18 mouse cellular contexts compared by ENCODE assay signal in the genomic region with DNA sequence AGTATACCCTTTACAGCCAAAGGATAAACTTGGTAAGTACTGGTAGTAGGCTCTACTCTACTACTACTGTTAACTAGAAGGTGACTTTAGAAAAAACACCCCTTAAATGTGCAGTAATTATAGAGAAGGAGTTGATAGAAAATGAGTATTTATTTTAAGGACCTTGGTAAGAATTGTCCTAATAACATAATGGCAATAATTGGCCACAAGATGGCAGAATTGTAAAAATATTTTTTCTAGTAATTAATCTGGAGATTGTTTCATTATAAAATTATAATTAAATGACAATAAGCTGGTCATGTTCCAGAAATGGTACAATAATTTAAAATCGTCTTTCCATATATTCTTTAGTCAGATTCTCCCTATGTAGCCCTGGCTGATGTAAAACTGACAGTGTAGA. TPM values are rescaled to one million over a fixed set of nuclear protein-coding genes. Genes with fewer than 3 reads are reported as not detected.
DNase-seq lines count a peak whose midpoint lies in the region; ATAC-seq and TF ChIP-seq lines count a peak whose summit lies in the region.
"Had no signal": no experiment of that assay in that cellular context is flagged by ENCODE, and none has a peak within 500 bp of the region (broad histone marks: within the 10 kb centered on the region; RNA-seq: fewer than 3 reads in every experiment).

No protein-coding gene starts in this region.

- H3K27me3 ChIP-seq in kidney, postnatal 0 days (ENCODE audit: insufficient read depth, low read length): no peaks in the 10 kb centered on the region
- H3K27me3 ChIP-seq: embryonic facial prominence, embryonic 13.5 days had no signal

- WGBS in kidney, postnatal 0 days: 80% methylated on average over 1 of the region's 1 CpGs

- DNase-seq in gastrocnemius, adult 2 months: no peak
- no peak for DNase-seq in gastrocnemius, adult 8-10 months (ENCODE audit: low spot score in 2 of 2)
- DNase-seq in kidney, postnatal 0 days (ENCODE audit: low spot score): peak; percentile 18
- no peak for DNase-seq in kidney, adult 18-20 months
- peak; percentile 37 for DNase-seq in retina, embryonic 14.5 days (ENCODE audit: low spot score)
- no peak for DNase-seq in retina, postnatal 1 day
- DNase-seq in spleen, postnatal 10 days (ENCODE audit: low spot score in 2 of 2): no peak
- no peak for DNase-seq in gastrocnemius, postnatal 25 days
- DNase-seq: cerebellum, adult 11-12 months; kidney, postnatal 14 days; lung, postnatal 14 days; right cerebral cortex, postnatal 14 days; thymus, adult 18-20 months had no signal

- H3K4me1 ChIP-seq in kidney, postnatal 0 days (replicated peaks; ENCODE audit: insufficient read depth, low read length): no peaks in the 10 kb centered on the region
- H3K4me1 ChIP-seq: embryonic facial prominence, embryonic 13.5 days; midbrain, embryonic 10.5 days had no signal

- intact Hi-C loops in gastrocnemius, adult 2 months (cut with DNase I): loop anchor here (2.0 kb wide), 1 partner anchor 169 kb away; no protein-coding TSS in a partner anchor

- H3K4me3 ChIP-seq in gastrocnemius, adult 2 months: no peak overlapping the region
- H3K4me3 ChIP-seq in kidney, postnatal 0 days (replicated peaks; ENCODE audit: low read depth, low read length): no peak overlapping the region
- H3K4me3 ChIP-seq: embryonic facial prominence, embryonic 13.5 days; midbrain, embryonic 10.5 days had no signal

- no peak overlapping the region for H3K9ac ChIP-seq in kidney, postnatal 0 days (ENCODE audit: low read depth, low read length)
- H3K9ac ChIP-seq: embryonic facial prominence, embryonic 13.5 days had no signal

- 0 out of 2 replicates have a peak, but pooled peaks cover 4% of the 10 kb centered on the region for H3K36me3 ChIP-seq in kidney, postnatal 0 days (ENCODE audit: insufficient read depth, low read length)

- no peak overlapping the region for H3K4me2 ChIP-seq in kidney, postnatal 0 days (ENCODE audit: low read length)
- H3K4me2 ChIP-seq: embryonic facial prominence, embryonic 13.5 days; liver, embryonic 11.5 days had no signal

- no peak overlapping the region for H3K27ac ChIP-seq in gastrocnemius, adult 2 months
- H3K27ac ChIP-seq in kidney, postnatal 0 days: no peak overlapping the region
- H3K27ac ChIP-seq: embryonic facial prominence, embryonic 13.5 days; midbrain, embryonic 10.5 days had no signal

- no peak for ATAC-seq in kidney, postnatal 0 days (replicated peaks; ENCODE audit: low FRiP score, low read depth)
- ATAC-seq: inflammation-experienced regulatory T-cells, adult 6 months had no signal

- TF ChIP-seq CTCF in gastrocnemius, adult 2 months (IDR thresholded peaks at IDR 0.05): peak; percentile 59
- TF ChIP-seq CTCF in kidney, postnatal 0 days (IDR thresholded peaks at IDR 0.05; ENCODE audit: low read depth): peak; percentile 50

- no peaks in the 10 kb centered on the region for H3K9me3 ChIP-seq in kidney, postnatal 0 days (replicated peaks; ENCODE audit: low read length)
- H3K9me3 ChIP-seq: embryonic facial prominence, embryonic 13.5 days; midbrain, embryonic 10.5 days had no signal

RNA-seq across cellular contexts. Expression of a gene that starts 29.1 kb away (rescaled TPM):
- total RNA-seq in gastrocnemius, adult 2 months (2021): not detected
- not detected for total RNA-seq in gastrocnemius, adult 8-10 months (2022)
- not detected in 2 replicates for polyA plus RNA-seq in kidney, postnatal 0 days (2015; fragmentation: Nextera tagmentation; extraction: Ambion mirVana)
- not detected for total RNA-seq in gastrocnemius, postnatal 25 days (2021)
- total RNA-seq: gastrocnemius, postnatal 4 days had no signal
- polyA plus RNA-seq: inflammation-experienced regulatory T-cells, adult 6 months; liver, embryonic 11.5 days; midbrain, embryonic 10.5 days had no signal

RNA-seq across cellular contexts. Expression of a gene that starts 55.7 kb away (rescaled TPM):
- total RNA-seq in gastrocnemius, adult 2 months (2021): not detected
- not detected for total RNA-seq in gastrocnemius, adult 8-10 months (2022)
- 13.3 and 15.9 TPM in 2 replicates for polyA plus RNA-seq in kidney, postnatal 0 days (2015; fragmentation: Nextera tagmentation; extraction: Ambion mirVana)
- not detected for total RNA-seq in gastrocnemius, postnatal 25 days (2021)

RNA-seq across cellular contexts. Expression of a gene that starts 56.1 kb away (rescaled TPM):
- total RNA-seq in gastrocnemius, adult 2 months (2021): 10 to 100 TPM in 1 of 2 experiments, 1 to 10 TPM in 1; 8.3 to 12.4 TPM
- total RNA-seq in gastrocnemius, adult 8-10 months (2022): 1 to 10 TPM; 7.3 to 9.5 (median 8.6) TPM
- polyA plus RNA-seq in kidney, postnatal 0 days (2015; fragmentation: Nextera tagmentation; extraction: Ambion mirVana): 8.1 and 8.6 TPM in 2 replicates
- 10 to 100 TPM; 10.9 to 11.5 TPM for total RNA-seq in gastrocnemius, postnatal 25 days (2021)

Comparison
In these comparisons a context has a peak if more than half of its experiments do, and no peak if none do; other contexts are left out.
1. DNase-seq: peak in kidney, postnatal 0 days (single experiment) and retina, embryonic 14.5 days (single experiment); none in gastrocnemius, adult 2 months (single experiment), gastrocnemius, adult 8-10 months (0 of 2), kidney, adult 18-20 months (single experiment), retina, postnatal 1 day (single experiment), spleen, postnatal 10 days (0 of 2) and gastrocnemius, postnatal 25 days (single experiment).